Mouse (Mus musculus) ES-Bruce4 (cell line): ENCODE measurements around the gene Pif1.

Experiments used
- CTCF ChIP-seq: IDR thresholded peaks from one replicate; pipeline ENCODE4 v1.8.1; 2011; ENCODE audit warnings: low read depth, low read length
- EP300 ChIP-seq: IDR thresholded peaks from 2 replicates; pipeline ENCODE4 v1.6.1; 2011; ENCODE audit warnings: low read depth, low read length; ENCODE audit not compliant: insufficient read depth
- POLR2A ChIP-seq: IDR thresholded peaks from one replicate; pipeline ENCODE4 v1.8.1; 2011; ENCODE audit warnings: low read length; ENCODE audit not compliant: insufficient read depth

DNA sequence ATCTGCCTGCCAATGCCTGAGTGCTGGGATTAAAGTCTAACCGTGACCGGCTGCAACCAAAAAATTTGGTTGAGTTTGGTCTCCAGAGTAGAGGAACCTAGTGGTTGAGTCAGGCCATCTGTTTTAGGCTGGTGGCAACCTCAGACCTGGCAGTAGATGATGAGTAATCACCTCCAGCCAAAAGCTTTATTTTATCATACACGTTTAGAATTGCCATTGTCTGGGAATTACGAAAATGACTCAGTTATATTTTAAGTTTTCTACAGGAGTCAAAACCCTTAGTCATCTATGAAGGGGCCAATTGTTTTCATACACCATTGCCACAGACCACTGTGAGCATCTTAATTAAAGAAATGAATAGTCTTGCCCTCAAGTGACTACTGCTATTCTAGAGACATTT is 50.0 kb downstream of the Pif1 start:
- TF ChIP-seq CTCF = no peak
- TF ChIP-seq POLR2A = no peak
- no peak for TF ChIP-seq EP300
